Mouse (Mus musculus): ENCODE results near the gene Zfp3.

- no peak for TF ChIP-seq CTCF (IDR thresholded peaks at IDR 0.05; ENCODE audit: control insufficient read depth, insufficient read depth, insufficient read length)
- TF ChIP-seq USF1 (IDR thresholded peaks at IDR 0.05; ENCODE audit: low read depth): no peak
- no peak for TF ChIP-seq MAX (IDR thresholded peaks at IDR 0.05)
- no peak for TF ChIP-seq MYOG (IDR thresholded peaks at IDR 0.05; ENCODE audit: control insufficient read depth, extremely low read depth, insufficient read length)
- no peak for TF ChIP-seq FOSL1 (IDR thresholded peaks at IDR 0.05; ENCODE audit: insufficient read depth, low read length, poor library complexity, severe bottlenecking)
Observed at GRCm38 (mm10) chr11:70726585-70726984, 37.4 kb upstream of the Zfp3 start.

Data from C2C12 (cell line).